Mouse (Mus musculus) cortical plate, adult 2 months (tissue): ENCODE data around the gene Inpp5a.

Experiments
- CTCF ChIP-seq: fragments of 200-500 bp; IDR thresholded peaks from 2 replicates; pipeline ENCODE4 v1.5.1; 2011; ENCODE audit warnings: mild to moderate bottlenecking, control low read depth, low read length; ENCODE audit not compliant: insufficient read depth; ENCODE audit errors: extremely low read depth
- POLR2A ChIP-seq: fragments of 200-500 bp; IDR thresholded peaks from 2 replicates; pipeline ENCODE4 v1.6.1; 2011; ENCODE audit warnings: mild to moderate bottlenecking, low read length, control low read depth; ENCODE audit not compliant: insufficient read depth; ENCODE audit errors: extremely low read depth

DNA sequence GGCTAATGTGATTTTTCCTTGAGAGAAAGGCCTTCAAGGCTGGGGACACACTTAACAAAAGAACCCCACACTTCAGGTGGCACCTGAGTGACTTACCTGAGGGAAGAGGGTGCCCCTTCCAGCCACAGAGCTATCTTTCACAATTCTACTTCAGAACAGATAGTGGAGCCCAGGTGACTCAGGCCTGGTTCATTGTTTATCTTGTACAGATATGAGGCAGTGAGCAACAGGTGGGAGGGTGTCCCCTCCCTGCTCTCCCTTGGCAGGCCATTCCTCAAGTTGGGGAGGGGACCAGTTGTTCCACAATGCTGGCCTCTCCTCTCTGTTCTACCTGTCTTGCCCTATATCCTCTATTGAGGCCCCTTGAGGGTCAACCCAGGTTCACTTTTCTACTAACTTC, 17.5 kb upstream of the Inpp5a start:
- TF ChIP-seq POLR2A, result no peak
- no peak for TF ChIP-seq CTCF
